In genomic region chr19:53423341-53423753, GRCm38 (mm10) we compare ENCODE assay signal across 9 mouse cellular contexts. TPM values are rescaled to one million over a fixed set of nuclear protein-coding genes. Genes with fewer than 3 reads are reported as not detected.
DNase-seq lines count a peak whose midpoint lies in the region; ATAC-seq and TF ChIP-seq lines count a peak whose summit lies in the region.
"Had no signal": no experiment of that assay in that cellular context is flagged by ENCODE, and none has a peak within 500 bp of the region (broad histone marks: within the 10 kb centered on the region; RNA-seq: fewer than 3 reads in every experiment).

No protein-coding gene starts in this region.

- TF ChIP-seq CTCF in small intestine, adult 2 months (IDR thresholded peaks at IDR 0.05; ENCODE audit: extremely low read depth, insufficient read length, insufficient replicate concordance, low read depth, low read length), result no peak

- no peaks in the 10 kb centered on the region for H3K9me3 ChIP-seq in limb, embryonic 15.5 days
- H3K9me3 ChIP-seq in midbrain, embryonic 15.5 days, result no peaks in the 10 kb centered on the region

- no peak overlapping the region for H3K4me3 ChIP-seq in limb, embryonic 15.5 days
- peak overlapping the region; percentile 10; the same call in 1 of the 2 replicates for H3K4me3 ChIP-seq in small intestine, adult 2 months (ENCODE audit: low read depth, low read length)
- no peak overlapping the region for H3K4me3 ChIP-seq in midbrain, embryonic 15.5 days

- peaks cover 27% of the 10 kb centered on the region for H3K4me1 ChIP-seq in limb, embryonic 15.5 days
- peaks cover 27% of the 10 kb centered on the region for H3K4me1 ChIP-seq in small intestine, adult 2 months (ENCODE audit: control insufficient read depth, insufficient read depth, insufficient read length, low read length)
- peaks cover 16% of the 10 kb centered on the region for H3K4me1 ChIP-seq in midbrain, embryonic 15.5 days

- peak; percentile 90 for DNase-seq in CD4-positive, CD25-positive, alpha-beta regulatory T cell, adult 2 months (ENCODE audit: low read depth, low spot score)
- peak; percentile 88 for DNase-seq in ES-CJ7 (ENCODE audit: low read depth, low spot score)
- no peak for DNase-seq in right cerebral cortex, postnatal 14 days
- DNase-seq in cerebellum, adult 9-11 months, result no peak

- 20% methylated on average over 19 of the region's 19 CpGs for WGBS in limb, embryonic 15.5 days
- 26% methylated on average over 19 of the region's 19 CpGs for WGBS in small intestine, adult 2 months
- 25% methylated on average over 19 of the region's 19 CpGs for WGBS in midbrain, embryonic 15.5 days

- H3K4me2 ChIP-seq in limb, embryonic 15.5 days, result peak overlapping the region; percentile 12; the same call in 1 of the 2 replicates
- H3K4me2 ChIP-seq in midbrain, embryonic 15.5 days, result no peak overlapping the region

- ATAC-seq in limb, embryonic 15.5 days (ENCODE audit: insufficient number of reproducible peaks, low FRiP score, low TSS enrichment, low read depth), result no peak
- no peak for ATAC-seq in midbrain, embryonic 15.5 days (replicated peaks)

- TF ChIP-seq POLR2A in small intestine, adult 2 months (IDR thresholded peaks at IDR 0.05; ENCODE audit: low read depth, low read length), result no peak

- H3K27me3 ChIP-seq in limb, embryonic 15.5 days, result no peaks in the 10 kb centered on the region
- H3K27me3 ChIP-seq in small intestine, adult 2 months (ENCODE audit: control insufficient read depth, insufficient read depth, low read length), result no peaks in the 10 kb centered on the region
- H3K27me3 ChIP-seq in midbrain, embryonic 15.5 days (replicated peaks), result no peaks in the 10 kb centered on the region

- H3K9ac ChIP-seq in limb, embryonic 15.5 days, result no peak overlapping the region
- no peak overlapping the region for H3K9ac ChIP-seq in midbrain, embryonic 15.5 days

- H3K27ac ChIP-seq in limb, embryonic 15.5 days, result no peak overlapping the region
- peak overlapping the region; percentile 87 for H3K27ac ChIP-seq in small intestine, adult 2 months (ENCODE audit: insufficient read depth, low read depth, low read length)
- H3K27ac ChIP-seq in midbrain, embryonic 15.5 days, result no peak overlapping the region
- H3K27ac ChIP-seq: macrophage had no signal

- no peaks in the 10 kb centered on the region for H3K36me3 ChIP-seq in limb, embryonic 15.5 days
- H3K36me3 ChIP-seq in small intestine, adult 2 months (ENCODE audit: control insufficient read depth, insufficient read depth, low read length), result no peaks in the 10 kb centered on the region
- H3K36me3 ChIP-seq in midbrain, embryonic 15.5 days (replicated peaks), result no peaks in the 10 kb centered on the region

RNA-seq across cellular contexts. Expression of gene Smndc1, which starts 33.0 kb away (rescaled TPM):
- 35.9 and 37.5 TPM in 2 replicates for polyA plus RNA-seq in limb, embryonic 15.5 days (2015; fragmentation: Nextera tagmentation; extraction: Ambion mirVana)
- polyA plus RNA-seq in small intestine, adult 2 months (2012; rRNA removed), result 0.39 and 1.6 TPM in 2 replicates
- polyA plus RNA-seq in midbrain, embryonic 15.5 days (2015; fragmentation: Nextera tagmentation; extraction: Ambion mirVana), result 31.9 and 32.4 TPM in 2 replicates

RNA-seq across cellular contexts. Expression of gene Gm10197, which starts 51.8 kb away (rescaled TPM):
- 2.2 TPM in 1 of 2 replicates, not detected in the other for polyA plus RNA-seq in limb, embryonic 15.5 days (2015; fragmentation: Nextera tagmentation; extraction: Ambion mirVana)
- polyA plus RNA-seq in small intestine, adult 2 months (2012; rRNA removed), result not detected in 2 replicates
- polyA plus RNA-seq in midbrain, embryonic 15.5 days (2015; fragmentation: Nextera tagmentation; extraction: Ambion mirVana), result 7.7 TPM in 1 of 2 replicates, not detected in the other
- polyA plus RNA-seq: macrophage; testis, adult 2 months had no signal

Comparison
In these comparisons a context has a peak if more than half of its experiments do, and no peak if none do; other contexts are left out.
1. DNase-seq: peak in CD4-positive, CD25-positive, alpha-beta regulatory T cell, adult 2 months (single experiment) and ES-CJ7 (single experiment); none in right cerebral cortex, postnatal 14 days (single experiment) and cerebellum, adult 9-11 months (single experiment).
2. RNA of gene Smndc1, which starts 33.0 kb away (polyA plus RNA-seq): 35.9 to 37.5 TPM in limb, embryonic 15.5 days and 31.9 to 32.4 TPM in midbrain, embryonic 15.5 days; 0.39 to 1.6 TPM in small intestine, adult 2 months; every median in the first group is over 10 times any median in the second.